Mouse (Mus musculus): ENCODE measurements around the gene Bean1. TPM values are rescaled to one million over a fixed set of nuclear protein-coding genes. Genes with fewer than 3 reads are reported as not detected.

Gene Bean1
- polyA plus RNA-seq, 1 experiment from 2014 or later, result 0.85 TPM

GRCm38 (mm10) chr8:104143379-104143778 lies 26.9 kb upstream of the Bean1 start:
- WGBS, result 68% methylated on average over 4 of the region's 4 CpGs
- Histone ChIP-seq H3K27ac (no peak overlapping the region), H3K4me3 (no peak overlapping the region), H3K27me3 (ENCODE audit: insufficient read depth, poor library complexity, severe bottlenecking) (no peaks in the 10 kb centered on the region), H3K9me3 (no peaks in the 10 kb centered on the region), H3K36me3 (no peaks in the 10 kb centered on the region), H3K4me1 (replicated peaks) (peaks cover 4% of the 10 kb centered on the region; the same call in 1 of the 2 replicates)
- DNase-seq (ENCODE audit: low spot score), result no peak

GRCm38 (mm10) chr8:104144434-104145216 lies 25.6 kb upstream of the Bean1 start:
- Histone ChIP-seq H3K27me3 (ENCODE audit: insufficient read depth, poor library complexity, severe bottlenecking) (no peaks in the 10 kb centered on the region), H3K36me3 (no peaks in the 10 kb centered on the region), H3K4me1 (replicated peaks) (peaks cover 4% of the 10 kb centered on the region; the same call in 1 of the 2 replicates), H3K9me3 (no peaks in the 10 kb centered on the region), H3K4me3 (no peak overlapping the region), H3K27ac (no peak overlapping the region)
- WGBS, result 85% methylated on average over 13 of the region's 13 CpGs
- DNase-seq (ENCODE audit: low spot score), result no peak

DNA sequence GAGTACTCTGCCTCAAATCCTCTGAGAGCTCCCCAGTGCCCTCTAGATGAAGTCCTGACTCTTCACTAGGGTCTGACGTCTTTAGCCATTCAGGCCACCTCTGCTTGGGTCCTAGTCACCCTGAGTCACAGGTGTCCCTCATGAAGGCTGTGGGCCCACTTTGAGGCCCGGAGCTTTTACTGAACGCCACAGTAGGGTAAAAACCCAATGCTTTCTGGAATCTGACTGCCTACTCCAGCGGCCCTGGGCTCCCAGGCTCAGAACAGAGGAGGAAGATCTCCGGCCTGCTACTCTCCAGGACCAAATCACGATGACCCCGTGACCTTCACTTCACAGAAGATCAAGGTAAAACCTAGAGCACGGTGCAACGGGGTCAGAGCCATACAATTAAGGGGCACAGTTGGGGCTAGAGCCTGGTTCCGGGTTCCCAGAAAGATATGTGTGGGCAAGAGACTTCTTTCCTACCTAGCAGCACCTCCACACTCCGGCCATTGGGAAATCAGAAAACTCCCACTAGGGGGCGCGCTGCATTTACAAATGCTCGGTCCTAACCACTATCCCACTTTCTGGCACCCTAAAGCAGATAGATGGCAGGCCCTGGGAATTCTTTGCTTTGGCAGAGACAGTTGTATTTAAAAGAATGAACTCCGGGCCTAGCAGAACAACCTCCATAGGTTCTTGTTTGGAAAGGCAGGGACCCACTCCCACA lies 24.1 kb upstream of the Bean1 start:
- Histone ChIP-seq H3K36me3 (no peaks in the 10 kb centered on the region), H3K27me3 (ENCODE audit: insufficient read depth, poor library complexity, severe bottlenecking) (no peaks in the 10 kb centered on the region), H3K4me3 (no peak overlapping the region), H3K9me3 (no peaks in the 10 kb centered on the region), H3K27ac (no peak overlapping the region), H3K4me1 (replicated peaks) (peaks cover 4% of the 10 kb centered on the region; the same call in 1 of the 2 replicates)
- DNase-seq (ENCODE audit: low spot score), result peak; percentile 87
- 32% methylated on average over 15 of the region's 15 CpGs for WGBS

DNA sequence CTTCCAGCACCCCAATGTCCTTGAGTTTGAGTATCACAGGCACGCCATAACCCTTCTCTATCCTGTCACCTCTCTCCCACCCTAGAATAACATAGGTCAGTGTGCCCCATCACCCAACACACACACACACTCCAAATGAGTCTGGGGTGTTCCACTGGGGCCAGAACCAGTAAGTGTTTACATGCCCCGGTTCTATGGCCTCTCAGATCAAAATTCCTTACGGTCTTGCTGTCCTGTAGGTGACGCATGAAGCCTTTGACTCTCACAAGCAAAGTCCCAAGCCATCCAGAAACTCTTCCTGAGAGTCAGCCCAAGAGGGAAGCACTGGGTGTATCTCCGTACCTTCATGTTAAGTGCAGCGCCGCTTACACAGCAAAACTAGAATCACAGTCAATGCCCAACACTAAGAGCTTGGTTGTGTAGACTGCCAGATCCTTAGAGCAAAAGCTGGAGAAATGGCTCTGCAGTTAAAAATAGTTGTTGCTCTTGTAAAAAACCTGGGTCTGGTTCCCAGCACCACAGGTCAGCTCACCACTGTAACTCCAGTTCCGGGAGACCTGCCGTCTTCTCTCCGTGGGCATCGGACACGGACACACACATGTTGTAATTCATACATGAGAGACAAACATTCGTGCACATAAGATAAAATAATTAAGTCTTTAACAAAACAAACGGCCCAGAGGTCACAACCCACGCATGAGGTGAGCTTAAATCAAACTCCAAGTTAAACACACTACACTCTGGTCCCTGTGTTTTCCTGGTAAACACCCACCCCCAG lies 23.3 kb upstream of the Bean1 start:
- no peak for DNase-seq (ENCODE audit: low spot score)
- WGBS, result 91% methylated on average over 15 of the region's 15 CpGs

GRCm38 (mm10) chr8:104147947-104148346 lies 22.3 kb upstream of the Bean1 start:
- Histone ChIP-seq H3K9me3 (no peaks in the 10 kb centered on the region), H3K27ac (no peak overlapping the region), H3K36me3 (no peaks in the 10 kb centered on the region), H3K4me3 (no peak overlapping the region), H3K27me3 (ENCODE audit: insufficient read depth, poor library complexity, severe bottlenecking) (no peaks in the 10 kb centered on the region), H3K4me1 (replicated peaks) (peaks cover 4% of the 10 kb centered on the region; the same call in 1 of the 2 replicates)
- WGBS, result 90% methylated on average over 2 of the region's 2 CpGs
- DNase-seq (ENCODE audit: low spot score), result no peak

More for the DNA sequence above, 23.3 kb upstream of the Bean1 start:
- Histone ChIP-seq H3K36me3 (no peaks in the 10 kb centered on the region), H3K9me3 (no peaks in the 10 kb centered on the region), H3K4me1 (replicated peaks) (peaks cover 4% of the 10 kb centered on the region; the same call in 1 of the 2 replicates), H3K4me3 (no peak overlapping the region), H3K27ac (no peak overlapping the region), H3K27me3 (ENCODE audit: insufficient read depth, poor library complexity, severe bottlenecking) (no peaks in the 10 kb centered on the region)

DNA sequence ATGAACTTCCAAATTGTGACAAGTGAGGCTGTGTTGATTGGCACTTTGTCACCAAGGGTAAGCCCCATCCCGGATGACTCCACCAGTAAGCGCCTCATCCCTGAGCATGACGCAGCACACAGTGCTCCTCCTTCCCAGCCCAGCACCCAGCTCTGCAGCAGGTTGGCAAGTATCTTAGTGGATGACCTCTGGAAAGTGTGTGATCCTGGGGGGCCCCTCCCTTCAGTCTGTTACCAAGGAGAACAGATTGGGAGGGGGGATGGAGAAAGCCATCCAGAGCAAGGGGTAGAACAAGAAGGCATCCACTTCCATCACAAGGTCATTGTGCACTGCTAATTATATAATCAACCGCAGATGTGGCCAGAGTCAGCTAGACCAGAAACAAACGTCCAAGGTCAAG lies 9.5 kb upstream of the Bean1 start:
- 64% methylated on average over 5 of the region's 5 CpGs for WGBS
- DNase-seq (ENCODE audit: low spot score), result no peak
- Histone ChIP-seq H3K4me1 (replicated peaks) (0 out of 2 replicates have a peak, but pooled peaks cover 3% of the 10 kb centered on the region), H3K27me3 (ENCODE audit: insufficient read depth, poor library complexity, severe bottlenecking) (no peaks in the 10 kb centered on the region), H3K9me3 (no peaks in the 10 kb centered on the region), H3K36me3 (no peaks in the 10 kb centered on the region), H3K4me3 (no peak overlapping the region), H3K27ac (no peak overlapping the region)

GRCm38 (mm10) chr8:104169461-104169860 lies 781 bp upstream of the Bean1 start:
- Histone ChIP-seq H3K27me3 (ENCODE audit: insufficient read depth, poor library complexity, severe bottlenecking) (peaks cover 58% of the 10 kb centered on the region), H3K36me3 (no peaks in the 10 kb centered on the region)
- WGBS, result 70% methylated on average over 3 of the region's 3 CpGs

GRCm38 (mm10) chr8:104171050-104171620 lies 893 bp downstream of the Bean1 start:
- Histone ChIP-seq H3K27me3 (ENCODE audit: insufficient read depth, poor library complexity, severe bottlenecking) (peaks cover 59% of the 10 kb centered on the region), H3K27ac (peak overlapping the region; percentile 85), H3K9me3 (no peaks in the 10 kb centered on the region), H3K36me3 (no peaks in the 10 kb centered on the region), H3K4me3 (peak overlapping the region; percentile 79), H3K4me1 (replicated peaks) (peaks cover 18% of the 10 kb centered on the region)
- no peak for DNase-seq (ENCODE audit: low spot score)
- 5% methylated on average over 32 of the region's 32 CpGs for WGBS

More at GRCm38 (mm10) chr8:104169461-104169860, 781 bp upstream of the Bean1 start:
- Histone ChIP-seq H3K4me1 (replicated peaks) (peaks cover 18% of the 10 kb centered on the region), H3K27ac (no peak overlapping the region), H3K9me3 (no peaks in the 10 kb centered on the region), H3K4me3 (no peak overlapping the region)
- no peak for DNase-seq (ENCODE audit: low spot score)

GRCm38 (mm10) chr8:104172420-104172819 lies 2.2 kb downstream of the Bean1 start:
- Histone ChIP-seq H3K9me3 (no peaks in the 10 kb centered on the region), H3K4me1 (replicated peaks) (peaks cover 18% of the 10 kb centered on the region), H3K27ac (no peak overlapping the region), H3K27me3 (ENCODE audit: insufficient read depth, poor library complexity, severe bottlenecking) (peaks cover 59% of the 10 kb centered on the region), H3K4me3 (no peak overlapping the region), H3K36me3 (no peaks in the 10 kb centered on the region)
- DNase-seq (ENCODE audit: low spot score), result no peak
- 88% methylated on average over 6 of the region's 6 CpGs for WGBS

DNA sequence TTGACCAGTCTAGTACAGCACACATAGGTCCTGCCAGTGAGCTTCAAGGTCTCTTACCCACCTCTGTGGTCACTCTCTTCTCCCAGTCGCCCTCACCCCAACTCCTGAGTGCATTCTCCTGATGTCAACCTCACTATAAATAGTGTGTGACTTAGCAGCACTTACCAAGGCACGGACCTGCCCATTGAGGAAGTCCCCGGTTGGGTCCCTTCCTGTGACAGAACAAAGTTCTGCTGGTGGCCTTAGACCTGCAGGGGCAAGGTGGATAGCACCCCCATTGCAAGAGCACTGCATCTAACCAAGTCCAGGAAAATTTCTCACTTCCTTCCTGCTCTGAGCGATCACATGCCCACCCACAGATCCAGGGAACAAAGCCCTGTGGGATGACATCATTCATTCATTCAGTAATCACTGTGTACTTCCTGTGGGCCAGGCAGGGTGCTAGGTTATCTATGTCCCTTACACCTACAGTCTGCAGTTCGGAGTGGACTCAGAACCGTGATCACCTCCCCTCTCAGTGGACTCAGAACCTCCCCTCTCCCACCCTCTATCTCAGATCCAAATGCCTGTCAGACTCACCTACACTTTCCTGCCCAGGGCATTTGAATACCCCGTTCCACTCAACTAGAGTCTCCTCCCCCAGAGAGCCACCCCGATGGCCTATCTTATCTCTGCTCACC lies 5.7 kb downstream of the Bean1 start:
- peaks cover 10% of the 10 kb centered on the region for H3K4me1 ChIP-seq (replicated peaks)
- no peak overlapping the region for H3K27ac ChIP-seq
- H3K36me3 ChIP-seq, result no peaks in the 10 kb centered on the region
- H3K4me3 ChIP-seq, result no peak overlapping the region
- no peak for DNase-seq (ENCODE audit: low spot score)
- H3K27me3 ChIP-seq (ENCODE audit: insufficient read depth, poor library complexity, severe bottlenecking), result peaks cover 34% of the 10 kb centered on the region
- WGBS, result 81% methylated on average over 8 of the region's 8 CpGs
- no peaks in the 10 kb centered on the region for H3K9me3 ChIP-seq

DNA sequence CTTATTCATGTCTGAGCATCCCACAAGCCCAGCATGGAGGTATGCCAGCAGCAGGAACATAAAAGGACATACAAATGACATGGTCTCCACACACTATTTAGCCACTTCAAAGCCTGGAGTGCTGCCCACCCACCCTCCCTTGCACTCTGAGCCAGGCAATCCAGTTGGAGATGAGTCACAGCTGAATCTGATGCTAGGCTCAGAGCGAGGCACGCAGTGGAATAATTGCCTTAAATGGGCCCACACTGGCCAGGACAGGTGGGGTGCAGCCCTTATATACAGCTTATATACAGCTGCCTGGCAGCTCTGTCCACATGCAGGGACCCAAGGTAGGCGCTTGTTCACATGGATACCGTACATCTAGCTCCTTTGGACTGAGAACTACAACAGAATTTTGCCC lies 6.8 kb downstream of the Bean1 start:
- peaks cover 4% of the 10 kb centered on the region for H3K4me1 ChIP-seq (replicated peaks)
- peaks cover 24% of the 10 kb centered on the region for H3K27me3 ChIP-seq (ENCODE audit: insufficient read depth, poor library complexity, severe bottlenecking)
- no peaks in the 10 kb centered on the region for H3K9me3 ChIP-seq
- no peak for DNase-seq (ENCODE audit: low spot score)
- 87% methylated on average over 4 of the region's 4 CpGs for WGBS
- H3K4me3 ChIP-seq, result no peak overlapping the region
- H3K36me3 ChIP-seq, result no peaks in the 10 kb centered on the region
- no peak overlapping the region for H3K27ac ChIP-seq

- Histone ChIP-seq H3K4me1 (replicated peaks) (peaks cover 12% of the 10 kb centered on the region), H3K27me3 (ENCODE audit: insufficient read depth, poor library complexity, severe bottlenecking) (no peaks in the 10 kb centered on the region), H3K9me3 (no peaks in the 10 kb centered on the region), H3K27ac (peak overlapping the region; percentile 41), H3K36me3 (no peaks in the 10 kb centered on the region), H3K4me3 (no peak overlapping the region)
- 28% methylated on average over 6 of the region's 6 CpGs for WGBS
- DNase-seq (ENCODE audit: low spot score), result no peak
These were observed 14.7 kb downstream of the Bean1 start for GRCm38 (mm10) chr8:104184905-104185304.
